In genomic region chr10:61168393-61168792, GRCm38 (mm10) we compare ENCODE assay signal across 27 mouse cellular contexts. TPM values are rescaled to one million over a fixed set of nuclear protein-coding genes. Genes with fewer than 3 reads are reported as not detected.
"Had no signal": no experiment of that assay in that cellular context is flagged by ENCODE, and none has a peak within 500 bp of the region (broad histone marks: within the 10 kb centered on the region; RNA-seq: fewer than 3 reads in every experiment).

No protein-coding gene starts in this region.

- H3K9me3 ChIP-seq: limb, embryonic 12.5 days; limb, embryonic 15.5 days; midbrain, embryonic 12.5 days; midbrain, embryonic 15.5 days; neural tube, embryonic 13.5 days had no signal

- DNase-seq: kidney, adult 18-20 months; kidney, adult 9 months; kidney, postnatal 14 days; layer of hippocampus, adult 9-11 months; left cerebral cortex, postnatal 4 days; liver, postnatal 0 days; lung, embryonic 14.5 days; lung, postnatal 10 days; lung, postnatal 4 days; retina, postnatal 1 day; right cerebral cortex, postnatal 25 days; spleen, adult 18-20 months; thymus, adult 2 months; thymus, postnatal 25 days had no signal

- H3K9ac ChIP-seq: limb, embryonic 12.5 days; limb, embryonic 15.5 days; liver, embryonic 14.5 days; liver, postnatal 0 days; lung, embryonic 14.5 days; midbrain, embryonic 12.5 days; midbrain, embryonic 15.5 days; neural tube, embryonic 13.5 days had no signal

- H3K4me1 ChIP-seq: limb, embryonic 12.5 days; limb, embryonic 15.5 days; midbrain, embryonic 12.5 days; midbrain, embryonic 15.5 days; neural tube, embryonic 13.5 days had no signal

- H3K27ac ChIP-seq: layer of hippocampus, adult 2 months; limb, embryonic 12.5 days; limb, embryonic 15.5 days; liver, embryonic 14.5 days; midbrain, embryonic 12.5 days; midbrain, embryonic 15.5 days; neural tube, embryonic 13.5 days; stomach, postnatal 0 days had no signal

- H3K36me3 ChIP-seq: limb, embryonic 12.5 days; limb, embryonic 15.5 days; midbrain, embryonic 12.5 days; midbrain, embryonic 15.5 days; neural tube, embryonic 13.5 days had no signal

- H3K4me3 ChIP-seq: layer of hippocampus, adult 2 months; limb, embryonic 12.5 days; limb, embryonic 15.5 days; midbrain, embryonic 12.5 days; midbrain, embryonic 15.5 days; neural tube, embryonic 13.5 days had no signal

- H3K27me3 ChIP-seq: limb, embryonic 15.5 days; midbrain, embryonic 15.5 days; neural tube, embryonic 13.5 days had no signal

- ATAC-seq: intestine, embryonic 16.5 days; liver, postnatal 0 days; midbrain, embryonic 15.5 days had no signal

- H3K4me2 ChIP-seq: limb, embryonic 12.5 days; limb, embryonic 15.5 days; liver, embryonic 11.5 days; lung, embryonic 14.5 days; midbrain, embryonic 12.5 days; midbrain, embryonic 15.5 days; neural tube, embryonic 13.5 days had no signal

RNA-seq across cellular contexts. Expression of gene Tbata, which starts 3.4 kb away (rescaled TPM):
- total RNA-seq: megakaryocyte, adult 5-6 weeks; neutrophil, adult 5-6 weeks had no signal
- polyA plus RNA-seq: intestine, embryonic 16.5 days; limb, embryonic 12.5 days; liver, embryonic 11.5 days; liver, embryonic 14.5 days; liver, postnatal 0 days; midbrain, embryonic 12.5 days; midbrain, embryonic 15.5 days; stomach, embryonic 14.5 days had no signal
